Mouse (Mus musculus) cerebellum, adult 8-10 months (tissue): Measurements from ENCODE around the gene Hnrnpk.
"Not testable (repeated sequence)": the region's sequence is repeated elsewhere in the genome, so short reads cannot be mapped to it uniquely, and the experiment has no call there.

Experiments used
- DNase-seq: peaks from one replicate; pipeline ENCODE4 v3.0.0; 2022

Gene Hnrnpk

GRCm38 (mm10) chr13:58403243-58403642, at the start of gene Hnrnpk:
TSS of gene Hnrnpk (minus strand) at chr13:58403343.
- DNase-seq = not testable (repeated sequence)

- DNase-seq = no peak
These were observed 49.1 kb upstream of the Hnrnpk start for GRCm38 (mm10) chr13:58452246-58452645.

GRCm38 (mm10) chr13:58450459-58451182, 47.5 kb upstream of the Hnrnpk start:
- DNase-seq = no peak

GRCm38 (mm10) chr13:58446541-58446940, 43.4 kb upstream of the Hnrnpk start:
- no peak for DNase-seq

GRCm38 (mm10) chr13:58443787-58444186, 40.6 kb upstream of the Hnrnpk start:
- DNase-seq = no peak

- DNase-seq = no peak
These were observed 40.2 kb upstream of the Hnrnpk start for GRCm38 (mm10) chr13:58443326-58443725.

GRCm38 (mm10) chr13:58439716-58440115, 36.6 kb upstream of the Hnrnpk start:
- DNase-seq = no peak

GRCm38 (mm10) chr13:58423061-58423660, 20.0 kb upstream of the Hnrnpk start:
- no peak for DNase-seq

GRCm38 (mm10) chr13:58422242-58422641, 19.1 kb upstream of the Hnrnpk start:
- DNase-seq = no peak

GRCm38 (mm10) chr13:58421026-58421425, 17.9 kb upstream of the Hnrnpk start:
- no peak for DNase-seq

- DNase-seq = no peak
These were observed 16.1 kb upstream of the Hnrnpk start for GRCm38 (mm10) chr13:58419266-58419665.

- DNase-seq = no peak
These were observed 15.5 kb upstream of the Hnrnpk start for GRCm38 (mm10) chr13:58418656-58419055.

- no peak for DNase-seq
These were observed 12.7 kb upstream of the Hnrnpk start for GRCm38 (mm10) chr13:58415838-58416237.

GRCm38 (mm10) chr13:58415374-58415773, 12.2 kb upstream of the Hnrnpk start:
- no peak for DNase-seq

GRCm38 (mm10) chr13:58411073-58411472, 7.9 kb upstream of the Hnrnpk start:
- no peak for DNase-seq

- DNase-seq = no peak
These were observed 416 bp downstream of the Hnrnpk start for GRCm38 (mm10) chr13:58402744-58403110.

GRCm38 (mm10) chr13:58402003-58402743, 970 bp downstream of the Hnrnpk start, which contains the start of gene Rmi1:
TSS of gene Rmi1 (plus strand) at chr13:58402248.
- peak; percentile 99 for DNase-seq

- DNase-seq = peak; percentile 61
These were observed 1.8 kb downstream of the Hnrnpk start for GRCm38 (mm10) chr13:58401135-58402002.

- DNase-seq = no peak
These were observed 2.6 kb downstream of the Hnrnpk start for GRCm38 (mm10) chr13:58400576-58400975.

GRCm38 (mm10) chr13:58397651-58398050, 5.5 kb downstream of the Hnrnpk start:
- no peak for DNase-seq

- not testable (repeated sequence) for DNase-seq
These were observed 8.8 kb downstream of the Hnrnpk start for GRCm38 (mm10) chr13:58394392-58394791.

- no peak for DNase-seq
These were observed 13.7 kb downstream of the Hnrnpk start for GRCm38 (mm10) chr13:58389324-58389951.
